Mouse (Mus musculus): ENCODE results near the gene Mapk1.

Gene Mapk1

DNA sequence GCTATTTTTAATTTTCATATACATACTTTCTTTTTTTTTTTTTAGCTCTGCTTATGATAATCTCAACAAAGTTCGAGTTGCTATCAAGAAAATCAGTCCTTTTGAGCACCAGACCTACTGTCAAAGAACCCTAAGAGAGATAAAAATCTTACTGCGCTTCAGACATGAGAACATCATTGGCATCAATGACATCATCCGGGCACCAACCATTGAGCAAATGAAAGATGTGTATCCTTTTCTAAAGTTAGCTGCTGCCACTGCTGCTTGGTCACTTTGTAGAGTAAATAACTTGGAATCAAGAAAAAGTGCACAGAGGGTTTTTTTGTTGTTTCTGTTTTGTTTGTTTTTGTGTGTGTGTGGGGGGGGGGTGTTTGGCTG lies 32.7 kb downstream of the Mapk1 start:
- no peak for DNase-seq (ENCODE audit: low read depth, low spot score)

DNA sequence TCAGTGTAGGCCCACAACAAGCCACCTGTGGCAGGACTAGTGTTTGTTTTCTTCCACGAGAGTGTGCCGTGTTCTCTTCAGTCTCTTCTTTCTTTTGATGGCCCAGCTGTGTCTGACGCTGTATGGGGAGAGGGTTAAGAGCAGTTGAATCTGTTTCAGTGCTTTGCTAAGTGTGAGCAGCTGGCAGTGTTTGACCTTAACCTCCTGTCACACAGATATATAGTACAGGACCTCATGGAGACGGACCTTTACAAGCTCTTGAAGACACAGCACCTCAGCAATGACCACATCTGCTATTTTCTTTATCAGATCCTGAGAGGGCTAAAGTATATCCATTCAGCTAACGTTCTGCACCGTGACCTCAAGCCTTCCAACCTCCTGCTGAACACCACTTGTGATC lies 34.9 kb downstream of the Mapk1 start:
- no peak for DNase-seq (ENCODE audit: low read depth, low spot score)

DNA sequence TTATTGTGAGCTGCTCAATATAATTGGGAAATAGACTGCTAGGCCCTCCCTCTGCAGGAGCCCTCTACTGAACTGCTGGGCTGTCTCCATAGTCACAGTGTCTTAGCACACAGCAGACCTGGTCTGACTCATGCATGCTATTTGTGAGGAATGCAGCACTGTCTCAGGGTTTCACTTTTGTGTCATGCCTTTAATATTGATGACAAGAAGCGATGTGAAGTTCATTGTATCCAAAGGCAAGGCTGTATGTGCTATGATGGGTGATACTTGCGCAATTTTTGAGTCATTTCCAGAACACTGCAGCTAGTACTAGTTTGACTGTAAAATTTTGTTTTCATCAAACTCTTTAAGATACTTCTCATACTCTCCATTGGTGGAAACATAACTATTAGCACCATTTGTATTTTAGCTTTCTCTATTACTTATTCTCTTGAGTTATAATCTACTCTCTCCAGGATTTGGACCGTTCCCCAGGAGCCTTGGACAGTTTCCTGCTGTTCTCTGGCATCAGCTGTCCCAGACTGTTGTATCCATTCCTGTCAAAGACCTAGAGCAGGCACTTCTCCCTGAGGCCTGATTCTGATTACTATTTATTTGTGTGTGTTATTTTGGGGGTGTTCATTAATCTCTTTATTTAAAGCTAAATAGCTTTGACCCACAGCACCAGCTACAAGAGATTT lies 41.4 kb downstream of the Mapk1 start:
- no peak for DNase-seq (ENCODE audit: low read depth, low spot score)

DNA sequence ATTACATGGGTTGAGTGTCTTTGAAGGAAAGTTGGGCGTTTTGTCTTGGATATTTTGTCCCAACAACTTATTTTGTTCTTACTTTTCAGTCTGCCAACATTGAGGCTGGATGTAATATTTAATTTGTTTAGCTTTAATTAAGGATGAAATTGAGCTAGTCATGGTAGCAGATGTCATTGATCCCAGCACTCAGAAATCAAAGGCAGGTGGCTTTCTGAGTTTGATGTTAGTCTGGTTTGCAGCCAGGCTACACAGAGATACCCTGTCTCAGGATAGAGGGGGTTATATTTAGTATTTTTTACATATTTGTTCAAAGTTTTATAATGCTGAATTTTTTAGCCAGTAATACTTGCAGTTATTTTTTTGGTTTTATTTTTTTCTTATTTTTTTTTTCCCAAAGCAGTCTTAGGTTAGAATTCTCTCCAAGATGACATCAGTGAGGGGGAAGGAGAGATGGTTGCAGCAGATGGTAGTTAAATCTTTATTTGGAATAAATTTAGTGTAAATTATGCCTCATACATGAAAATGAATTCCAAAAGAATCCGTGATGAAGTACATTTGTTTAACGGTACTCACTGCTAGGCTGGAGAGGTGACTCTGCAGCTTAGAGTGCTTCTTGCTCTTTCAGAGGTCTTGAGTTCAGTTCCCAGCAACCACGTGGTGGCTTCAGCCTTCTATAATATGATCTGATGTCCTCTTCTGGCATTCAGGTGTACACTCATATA lies 47.0 kb downstream of the Mapk1 start:
- DNase-seq (ENCODE audit: low read depth, low spot score) = peak; percentile 45

DNA sequence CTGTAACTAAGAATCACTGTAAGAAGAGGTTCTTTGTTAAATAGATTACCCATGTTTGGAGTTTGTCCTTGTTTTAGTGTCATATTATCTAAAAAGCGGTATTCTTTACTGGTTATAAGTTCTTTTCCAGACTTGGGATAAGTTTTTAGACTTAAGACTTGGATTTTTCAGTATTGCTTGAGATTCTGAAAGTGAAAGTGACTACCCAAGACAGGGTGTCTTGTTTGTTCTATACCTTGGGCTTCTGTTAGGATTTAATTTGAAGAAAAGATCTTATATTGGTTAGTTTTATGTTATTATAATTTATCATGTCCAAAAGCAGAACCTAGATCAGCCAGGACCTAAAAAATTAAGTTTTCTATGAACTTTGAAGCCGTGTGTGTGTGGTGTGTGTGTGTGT lies 50.6 kb downstream of the Mapk1 start:
- no peak for DNase-seq (ENCODE audit: low read depth, low spot score)

DNA sequence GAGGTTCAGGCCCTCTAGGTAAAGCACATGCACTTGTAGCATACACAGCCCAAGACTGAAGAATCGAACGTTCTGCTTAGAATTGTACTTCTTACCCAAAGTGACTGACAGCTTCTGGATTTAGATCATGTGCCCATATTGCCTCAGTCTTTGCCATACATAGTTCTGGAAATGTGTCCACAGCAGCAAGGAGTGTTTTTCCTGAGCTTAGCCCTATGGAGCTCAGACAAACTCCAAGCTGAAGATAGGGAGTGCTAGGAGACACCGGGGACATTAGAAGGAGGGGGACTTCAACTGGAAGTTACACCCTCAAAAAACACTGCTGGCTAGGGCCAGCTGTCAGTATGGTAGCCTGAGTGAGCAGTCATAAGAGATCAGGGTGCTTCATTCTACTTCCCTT lies 57.5 kb downstream of the Mapk1 start:
- DNase-seq (ENCODE audit: low read depth, low spot score) = no peak

DNA sequence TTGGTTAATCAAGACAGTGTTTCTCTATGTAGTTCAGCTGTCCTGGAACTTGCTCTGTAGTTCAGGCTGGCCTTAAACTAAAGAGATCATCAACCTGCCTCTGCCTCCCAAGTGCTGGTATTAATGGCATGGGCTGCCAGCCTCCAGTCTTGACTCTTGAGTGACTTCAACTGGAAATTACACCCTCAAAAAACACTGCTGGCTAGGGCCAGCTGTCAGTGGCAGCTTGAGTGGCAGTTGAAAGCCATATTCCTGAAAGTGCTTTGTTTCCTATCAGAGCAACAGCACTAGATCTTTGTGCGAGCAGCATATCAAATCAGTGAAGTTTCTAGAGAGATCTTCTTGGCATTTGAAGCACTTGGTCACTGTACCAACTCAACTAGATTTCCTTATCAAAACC lies 58.2 kb downstream of the Mapk1 start:
- DNase-seq (ENCODE audit: low read depth, low spot score) = no peak

DNA sequence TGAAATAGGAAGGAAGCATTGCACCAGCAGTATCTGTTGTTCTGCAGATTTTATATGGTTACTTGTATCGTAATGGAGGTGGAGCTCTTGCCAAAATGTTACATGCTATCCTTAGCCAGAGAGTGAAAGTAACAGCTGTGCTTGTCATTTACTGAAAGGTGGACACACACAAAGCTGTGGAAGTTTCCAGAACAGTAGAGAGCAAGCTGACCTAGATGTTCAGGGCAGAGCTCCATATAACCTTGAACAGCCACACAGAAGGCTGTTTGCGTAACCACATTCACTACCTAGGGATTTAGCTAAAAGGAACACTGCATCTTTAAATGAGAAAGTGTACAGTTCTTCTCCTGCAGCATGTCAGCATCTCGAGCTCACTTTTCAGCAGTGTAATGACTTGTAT lies 61.1 kb downstream of the Mapk1 start:
- DNase-seq (ENCODE audit: low read depth, low spot score) = no peak

DNA sequence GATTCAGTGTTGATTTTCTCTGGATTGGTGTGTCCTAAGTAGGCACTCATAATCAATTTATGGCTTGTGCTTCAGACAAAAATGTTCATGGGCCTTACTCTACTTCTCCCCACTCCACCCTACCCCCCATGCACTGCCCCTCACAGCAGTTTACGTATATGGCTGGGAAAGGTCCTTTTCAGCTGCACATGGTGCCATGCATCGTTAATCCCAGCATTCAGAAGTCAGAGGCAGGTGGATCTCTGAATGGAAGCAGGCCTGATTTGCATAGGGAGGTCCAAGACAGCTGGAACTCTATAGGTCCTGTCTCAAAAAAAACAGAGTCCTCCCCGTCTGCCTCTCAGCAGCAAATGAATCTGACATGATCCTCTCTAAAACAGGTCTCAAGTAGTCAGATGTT lies 62.1 kb downstream of the Mapk1 start:
- no peak for DNase-seq (ENCODE audit: low read depth, low spot score)

DNA sequence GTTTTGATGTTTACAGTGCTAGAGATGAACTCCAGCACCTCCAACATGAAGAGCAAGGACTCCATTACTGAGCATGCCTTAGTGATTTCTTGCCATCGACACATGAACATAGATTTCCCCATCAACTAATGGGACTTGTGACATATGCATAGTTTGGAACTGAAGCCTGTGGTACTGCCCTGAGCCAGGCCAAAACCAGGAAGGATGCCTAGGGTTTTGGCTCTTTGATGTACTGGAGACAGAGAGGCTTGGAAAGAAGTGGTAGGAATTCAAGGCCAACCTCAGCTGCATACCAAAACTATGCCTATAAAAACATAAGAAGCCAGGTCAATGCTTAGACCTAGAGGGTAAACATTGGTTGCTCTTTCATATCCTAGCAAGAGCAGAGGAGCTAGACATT lies 66.7 kb downstream of the Mapk1 start:
- DNase-seq (ENCODE audit: low read depth, low spot score) = no peak

DNA sequence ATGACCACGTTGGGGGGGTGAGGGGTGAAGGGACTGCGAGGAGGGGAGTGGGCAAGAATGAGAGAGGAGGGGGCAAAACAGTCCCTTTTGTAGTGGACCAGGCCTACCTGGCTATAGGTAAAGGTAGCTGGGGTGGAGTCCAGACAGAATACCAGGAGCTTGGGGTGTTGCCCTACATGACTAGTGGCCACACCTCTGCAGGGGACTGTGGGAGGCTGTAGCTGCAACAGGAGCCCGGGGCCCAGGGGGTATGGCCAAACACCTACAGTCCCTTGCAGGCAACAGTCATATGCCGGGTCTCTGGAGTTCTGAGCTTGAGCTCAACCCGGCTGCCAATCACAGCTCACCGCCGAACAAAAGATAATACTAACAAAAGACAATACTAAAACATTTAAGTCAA lies 68.9 kb downstream of the Mapk1 start:
- DNase-seq (ENCODE audit: low read depth, low spot score) = no peak

DNA sequence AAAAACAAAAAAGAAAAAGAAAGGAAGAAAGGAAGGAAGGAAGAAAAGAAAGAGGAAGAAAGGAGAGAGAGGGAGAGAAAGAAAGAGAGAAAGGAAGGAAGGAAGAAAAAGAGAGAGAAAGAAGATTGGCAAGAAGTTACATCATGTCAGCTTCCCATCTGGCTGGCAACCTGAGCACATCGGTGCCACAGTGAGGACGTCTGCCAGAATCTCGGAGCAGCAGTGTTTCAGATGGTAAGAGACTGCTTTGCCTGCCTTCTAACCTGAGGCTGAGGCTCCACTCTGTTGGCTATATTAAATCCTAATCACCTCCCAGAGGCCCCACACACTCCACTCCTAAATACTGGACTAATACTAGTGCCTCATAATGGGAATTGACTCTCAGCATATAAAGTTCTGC lies 70.7 kb downstream of the Mapk1 start:
- DNase-seq (ENCODE audit: low read depth, low spot score) = no peak

DNA sequence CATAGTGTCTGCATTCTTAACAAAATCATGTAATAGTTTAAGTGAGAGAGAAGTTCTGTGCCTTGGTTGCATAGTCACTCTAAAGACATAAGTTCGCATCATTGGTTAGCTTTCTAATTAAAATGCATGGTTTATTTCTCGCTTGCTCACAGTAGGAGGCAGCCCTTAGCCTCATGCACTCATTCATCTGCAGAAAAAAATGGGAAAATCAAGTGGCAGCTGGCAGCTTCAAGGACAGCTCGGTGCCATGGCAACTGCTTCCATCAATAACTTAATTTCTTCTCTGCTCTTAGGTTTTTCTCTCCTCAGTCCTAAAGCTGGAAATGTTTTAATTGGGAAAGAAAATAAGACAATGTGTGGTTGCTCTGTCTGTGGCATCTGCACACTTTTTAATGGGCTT lies 72.4 kb downstream of the Mapk1 start:
- peak; percentile 36 for DNase-seq (ENCODE audit: low read depth, low spot score)

DNA sequence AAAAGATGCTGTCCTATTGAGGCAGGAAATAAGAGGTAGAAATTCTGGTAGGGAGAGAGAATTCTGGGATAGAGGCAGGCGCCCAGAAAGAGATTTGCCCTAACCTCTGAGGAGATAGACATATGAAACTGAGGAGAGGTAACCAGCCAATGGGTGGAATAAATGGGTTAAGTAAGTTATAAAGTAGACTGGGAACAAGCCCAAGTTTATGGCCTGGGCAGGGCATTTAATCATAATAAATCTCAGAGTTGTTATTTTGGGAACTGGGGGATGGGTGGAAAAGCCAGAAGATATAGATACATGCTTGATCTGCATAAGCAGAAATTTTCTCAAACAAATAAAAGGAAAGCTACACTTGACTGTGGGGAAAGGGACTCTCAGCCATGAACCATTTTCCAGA lies 79.2 kb downstream of the Mapk1 start:
- DNase-seq (ENCODE audit: low read depth, low spot score) = no peak

DNA sequence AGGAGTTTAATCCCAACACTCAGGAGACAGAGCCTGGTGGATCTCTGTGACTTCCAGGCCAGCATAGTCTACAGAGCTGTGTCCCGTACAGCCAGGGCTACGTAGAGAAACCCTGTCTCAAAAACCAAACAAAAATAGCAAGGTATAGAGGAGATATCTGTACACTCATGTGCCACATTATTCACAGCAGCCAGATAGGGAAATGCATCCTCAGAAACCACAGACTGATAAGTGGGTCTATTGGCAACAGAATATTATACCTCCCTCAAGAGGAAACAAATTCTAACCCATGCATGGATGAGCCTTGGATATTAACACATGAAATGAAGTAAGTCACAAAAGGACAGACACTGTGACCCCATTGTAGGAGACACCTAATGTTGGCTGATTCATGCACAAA lies 84.4 kb downstream of the Mapk1 start:
- DNase-seq (ENCODE audit: low read depth, low spot score) = no peak

DNA sequence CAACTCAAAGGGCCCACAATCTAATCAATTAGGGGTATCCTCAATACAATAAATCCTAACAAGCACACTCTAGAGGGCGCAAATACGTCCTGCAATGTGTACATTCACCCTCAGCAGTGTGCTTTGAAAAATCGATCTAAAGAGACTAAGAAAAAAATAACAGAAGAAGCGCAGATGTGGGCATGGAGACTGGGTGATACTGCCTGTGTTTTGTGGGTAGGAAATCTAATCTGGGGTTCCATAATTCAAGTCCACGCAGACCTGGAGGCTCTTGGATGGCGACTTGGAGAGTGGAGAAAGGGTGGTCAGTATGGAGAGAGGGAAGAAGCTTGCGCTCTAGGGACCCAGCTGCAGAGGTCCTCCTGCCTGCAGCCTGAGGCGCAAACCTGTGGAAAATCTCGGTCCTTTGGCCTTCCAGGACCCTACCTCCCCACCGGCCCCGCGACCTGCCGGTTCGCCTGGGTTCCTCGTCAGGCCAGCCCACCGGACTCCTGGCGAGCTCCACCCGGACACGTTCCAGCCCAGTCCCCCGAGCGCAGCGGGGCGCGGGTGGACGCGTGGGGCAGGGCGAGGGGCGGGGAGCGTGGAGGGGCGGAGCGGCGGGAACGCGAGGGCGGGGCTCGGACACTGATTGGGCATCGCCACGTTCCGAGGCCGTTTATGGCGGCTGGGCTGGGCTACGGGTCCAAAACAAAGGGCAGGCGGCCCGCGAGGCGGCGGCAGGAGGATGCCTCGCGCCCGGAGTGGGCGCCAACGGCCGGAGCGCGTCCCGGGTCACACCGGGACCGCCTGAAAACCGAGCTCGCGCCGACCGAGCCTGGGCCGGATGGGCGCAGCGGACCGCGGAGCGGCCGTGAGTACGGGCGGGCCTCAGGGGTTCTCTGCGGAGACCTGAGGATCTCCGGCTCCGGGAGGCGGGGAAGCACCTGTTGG lies 86.6 kb downstream of the Mapk1 start, which contains the start of gene Ypel1:
TSS of gene Ypel1 (plus strand) at position 186 of the 933 bp plus-strand sequence.
- peak; percentile 69 for DNase-seq (ENCODE audit: low read depth, low spot score)

DNA sequence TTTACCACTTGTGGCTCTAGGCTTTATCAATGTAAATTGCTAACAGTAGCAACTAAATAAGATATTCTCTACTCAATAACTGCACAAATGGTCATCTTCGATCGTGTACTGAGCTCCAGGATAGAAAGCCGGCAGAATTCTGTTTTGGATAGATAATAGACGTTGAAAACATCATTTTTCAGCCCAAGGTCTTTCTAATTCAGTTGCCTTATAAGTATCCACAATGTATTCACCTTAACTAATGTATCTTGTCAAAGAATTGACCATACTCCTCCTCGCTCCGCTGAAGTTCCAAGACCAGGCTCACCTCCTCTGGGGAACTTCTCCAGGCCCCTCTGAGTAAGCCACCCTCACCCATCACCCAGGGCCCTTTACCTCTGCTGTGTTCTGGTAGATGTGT lies 87.5 kb downstream of the Mapk1 start:
- no peak for DNase-seq (ENCODE audit: low read depth, low spot score)

DNA sequence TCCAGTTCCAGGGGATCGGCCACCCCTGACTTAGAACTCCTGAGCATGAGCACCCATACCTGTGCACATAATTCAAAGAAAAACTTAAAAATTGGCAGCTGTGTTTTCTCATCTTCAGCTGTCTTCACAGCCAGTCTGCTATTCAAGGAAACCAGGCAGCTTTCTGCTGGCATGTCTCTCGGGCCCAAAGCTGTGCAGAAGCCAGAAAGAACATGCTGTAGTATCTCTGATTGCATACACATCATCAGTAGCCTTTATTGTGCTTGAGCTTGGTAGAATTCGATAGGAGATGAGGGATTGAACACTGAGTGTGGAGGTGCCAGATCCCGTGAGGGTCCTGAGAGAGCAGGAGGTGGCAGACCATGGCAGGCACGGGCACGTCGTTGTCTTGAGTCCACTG lies 89.8 kb downstream of the Mapk1 start:
- DNase-seq (ENCODE audit: low read depth, low spot score) = no peak

DNA sequence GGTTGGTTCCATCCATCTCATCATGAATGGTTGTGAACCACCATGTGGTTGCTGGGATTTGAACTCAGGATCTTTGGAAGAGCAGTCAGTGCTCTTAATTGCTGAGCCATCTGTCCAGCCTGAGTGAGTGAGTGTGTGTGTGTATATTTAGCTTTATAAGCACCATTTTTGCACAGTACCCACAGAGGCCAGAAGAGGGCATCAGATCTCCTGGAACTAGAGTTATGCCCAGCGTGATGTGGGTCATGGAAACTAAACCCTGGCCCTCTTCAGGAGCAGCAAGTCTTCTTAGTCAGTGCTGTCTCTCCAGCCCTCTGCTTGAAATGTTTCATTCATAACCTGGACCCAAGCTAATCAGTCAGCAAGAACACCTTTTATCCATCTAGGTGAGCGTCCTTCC lies 93.1 kb downstream of the Mapk1 start:
- no peak for DNase-seq (ENCODE audit: low read depth, low spot score)

DNA sequence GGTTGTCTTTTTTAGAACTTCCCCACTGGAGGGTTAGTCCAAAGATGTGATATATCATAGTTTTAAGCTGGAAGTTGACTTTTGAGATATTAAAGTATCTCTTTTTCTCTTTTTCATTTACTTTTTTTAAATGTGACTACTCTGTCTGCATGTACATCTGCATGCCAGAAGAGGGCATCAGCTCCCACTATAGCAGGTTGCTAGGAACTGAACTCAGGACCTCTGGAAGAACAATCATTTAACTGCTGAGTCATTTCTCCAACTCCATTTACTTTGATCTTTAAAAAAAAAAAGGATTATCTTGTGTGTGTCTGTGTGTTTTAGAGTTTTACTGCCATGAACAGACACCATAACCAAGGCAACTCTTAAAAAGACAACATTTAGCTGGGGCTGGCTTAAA lies 93.7 kb downstream of the Mapk1 start:
- DNase-seq (ENCODE audit: low read depth, low spot score) = no peak

DNA sequence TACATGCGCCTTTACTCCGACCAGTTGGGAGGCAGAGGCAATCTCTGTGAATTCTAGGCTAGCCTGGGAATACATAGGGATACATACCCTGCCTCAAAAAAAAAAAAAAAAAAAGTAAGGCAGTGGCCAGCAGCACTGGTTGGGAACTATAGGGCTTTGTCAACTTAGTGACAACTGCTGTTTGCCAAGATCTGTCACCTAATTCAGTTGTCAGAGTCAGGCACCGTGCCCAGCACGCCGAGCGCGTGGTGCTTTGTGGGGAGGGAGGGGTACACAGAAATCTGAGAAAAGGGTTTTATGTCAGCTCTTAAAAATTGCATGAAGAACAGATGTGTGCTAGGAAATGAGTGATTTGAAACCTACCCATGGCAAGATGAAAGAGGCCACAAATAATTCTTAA lies 94.9 kb downstream of the Mapk1 start:
- no peak for DNase-seq (ENCODE audit: low read depth, low spot score)

DNA sequence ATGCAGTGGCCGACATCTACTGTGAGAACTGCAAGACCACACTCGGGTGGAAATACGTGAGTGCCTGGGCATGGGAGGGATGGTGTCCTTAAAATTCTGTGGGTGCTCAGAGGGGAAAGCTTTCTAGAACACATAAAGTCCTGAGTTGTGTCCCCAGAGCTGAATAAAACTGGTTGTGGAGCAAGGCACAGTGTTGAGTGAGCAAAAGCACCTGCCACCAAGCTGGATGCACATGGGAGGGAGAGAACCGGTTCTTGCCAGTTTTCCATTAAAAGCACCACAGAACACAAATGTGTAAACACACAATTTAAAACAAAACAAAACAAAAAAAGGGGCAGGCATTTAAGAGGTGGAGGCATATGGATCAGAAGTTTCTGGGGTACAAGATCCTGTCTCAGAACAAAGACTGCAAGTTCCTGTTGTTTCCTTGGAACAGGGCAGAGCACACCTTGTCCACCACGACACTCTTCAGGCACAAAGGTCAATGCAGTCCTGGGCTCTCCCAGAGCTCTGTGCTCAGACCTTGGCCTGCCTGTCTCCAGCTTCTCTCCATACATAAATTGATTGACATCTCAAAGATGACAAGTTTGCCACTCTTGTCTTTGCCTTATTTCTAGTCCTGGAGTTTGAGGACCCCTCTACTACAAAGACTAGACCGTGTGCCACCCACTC lies 99.1 kb downstream of the Mapk1 start:
- no peak for DNase-seq (ENCODE audit: low read depth, low spot score)

Measured in brain, embryonic 18.5 days (tissue).